Mouse (Mus musculus): ENCODE data around the gene Bcl2l11. TPM values are rescaled to one million over a fixed set of nuclear protein-coding genes. Genes with fewer than 3 reads are reported as not detected.

Gene Bcl2l11
- total and polyA plus RNA-seq, 3 experiments, result 2.3 to 6.3 TPM; not detected in 1

- no peak overlapping the region for H3K4me3 ChIP-seq (ENCODE audit: control insufficient read depth in 1 of 2, insufficient read depth in 1 of 2, low read depth in 2 of 2, low read length in 2 of 2)
- DNase-seq (ENCODE audit: low read depth, low spot score), result no peak
- H3K4me1 ChIP-seq (ENCODE audit: control insufficient read depth in 1 of 2, insufficient read depth in 2 of 2, low read length in 2 of 2), result peaks cover 2 to 5% of the 10 kb centered on the region in 2 experiments; a peak in 1 of 4 replicates
- H3K9me3 ChIP-seq (replicated peaks; ENCODE audit: insufficient read depth, low read length), result no peaks in the 10 kb centered on the region
- no peaks in the 10 kb centered on the region for H3K27me3 ChIP-seq (ENCODE audit: control insufficient read depth in 1 of 2, insufficient read depth in 2 of 2, low read length in 2 of 2)
- peaks cover 0 to 2% of the 10 kb centered on the region in 2 experiments; a peak in 1 of 4 replicates for H3K36me3 ChIP-seq (ENCODE audit: control insufficient read depth in 1 of 2, insufficient read depth in 2 of 2, low read length in 2 of 2)
- no peaks in the 10 kb centered on the region for H3K79me2 ChIP-seq (ENCODE audit: control insufficient read depth, insufficient read depth, low read length, poor library complexity)
- H3K9ac ChIP-seq (ENCODE audit: control insufficient read depth, low read depth, low read length, poor library complexity, severe bottlenecking), result no peak overlapping the region
- H3K27ac ChIP-seq (ENCODE audit: control insufficient read depth, low read depth, low read length), result no peak overlapping the region
- no peak for TF ChIP-seq BHLHE40 (IDR thresholded peaks at IDR 0.05; ENCODE audit: borderline replicate concordance, low read depth, low read length)
- TF ChIP-seq USF2 (IDR thresholded peaks at IDR 0.05; ENCODE audit: borderline replicate concordance in 1 of 2, insufficient read depth in 1 of 2, low read depth in 1 of 2, low read length in 2 of 2), result no peak
- no peak for TF ChIP-seq MAX (IDR thresholded peaks at IDR 0.05; ENCODE audit: low read length)
- no peak for TF ChIP-seq JUND (IDR thresholded peaks at IDR 0.05; ENCODE audit: low read depth, low read length)
Observed at GRCm38 (mm10) chr2:128193411-128193810, 67.6 kb downstream of the Bcl2l11 start.

GRCm38 (mm10) chr2:128197379-128197778 is 71.5 kb downstream of the Bcl2l11 start:
- Histone ChIP-seq H3K27ac (ENCODE audit: control insufficient read depth, low read depth, low read length) (no peak overlapping the region), H3K9me3 (replicated peaks; ENCODE audit: insufficient read depth, low read length) (no peaks in the 10 kb centered on the region), H3K4me3 (ENCODE audit: control insufficient read depth in 1 of 2, insufficient read depth in 1 of 2, low read depth in 2 of 2, low read length in 2 of 2) (no peak overlapping the region), H3K9ac (ENCODE audit: control insufficient read depth, low read depth, low read length, poor library complexity, severe bottlenecking) (no peak overlapping the region), H3K4me1 (ENCODE audit: control insufficient read depth in 1 of 2, insufficient read depth in 2 of 2, low read length in 2 of 2) (no peaks in the 10 kb centered on the region), H3K36me3 (ENCODE audit: control insufficient read depth in 1 of 2, insufficient read depth in 2 of 2, low read length in 2 of 2) (no peaks in the 10 kb centered on the region), H3K79me2 (ENCODE audit: control insufficient read depth, insufficient read depth, low read length, poor library complexity) (no peaks in the 10 kb centered on the region), H3K27me3 (ENCODE audit: control insufficient read depth in 1 of 2, insufficient read depth in 2 of 2, low read length in 2 of 2) (no peaks in the 10 kb centered on the region; a peak in 1 of 4 replicates)
- no peak for DNase-seq (ENCODE audit: low read depth, low spot score)
- TF ChIP-seq ELF1 (IDR thresholded peaks at IDR 0.05; ENCODE audit: low read depth, low read length) (no peak), MAZ (IDR thresholded peaks at IDR 0.05; ENCODE audit: low read depth, low read length) (no peak), NRF1 (IDR thresholded peaks at IDR 0.05; ENCODE audit: insufficient read depth, low read depth, low read length, poor library complexity, severe bottlenecking) (no peak)

GRCm38 (mm10) chr2:128203147-128203546 is 77.3 kb downstream of the Bcl2l11 start:
- Histone ChIP-seq H3K4me1 (ENCODE audit: control insufficient read depth in 1 of 2, insufficient read depth in 2 of 2, low read length in 2 of 2) (peaks cover 6 to 14% of the 10 kb centered on the region in 2 experiments), H3K9me3 (replicated peaks; ENCODE audit: insufficient read depth, low read length) (no peaks in the 10 kb centered on the region), H3K4me3 (ENCODE audit: control insufficient read depth in 1 of 2, insufficient read depth in 1 of 2, low read depth in 2 of 2, low read length in 2 of 2) (no peak overlapping the region; a peak in 1 of 4 replicates), H3K27ac (ENCODE audit: control insufficient read depth, low read depth, low read length) (peak overlapping the region; percentile 60), H3K36me3 (ENCODE audit: control insufficient read depth in 1 of 2, insufficient read depth in 2 of 2, low read length in 2 of 2) (peaks cover 0 to 16% of the 10 kb centered on the region in 2 experiments; a peak in 2 of 4 replicates), H3K79me2 (ENCODE audit: control insufficient read depth, insufficient read depth, low read length, poor library complexity) (no peaks in the 10 kb centered on the region), H3K9ac (ENCODE audit: control insufficient read depth, low read depth, low read length, poor library complexity, severe bottlenecking) (no peak overlapping the region), H3K27me3 (ENCODE audit: control insufficient read depth in 1 of 2, insufficient read depth in 2 of 2, low read length in 2 of 2) (no peaks in the 10 kb centered on the region; a peak in 1 of 4 replicates)
- peak; percentile 50; the same call in 1 of the 2 replicates for TF ChIP-seq ELF1 (IDR thresholded peaks at IDR 0.05; ENCODE audit: low read depth, low read length)
- no peak for TF ChIP-seq BHLHE40 (IDR thresholded peaks at IDR 0.05; ENCODE audit: borderline replicate concordance, low read depth, low read length)
- TF ChIP-seq HCFC1 (IDR thresholded peaks at IDR 0.05; ENCODE audit: low read depth, low read length), result no peak
- TF ChIP-seq ZKSCAN1 (IDR thresholded peaks at IDR 0.05; ENCODE audit: low read depth, low read length), result no peak
- TF ChIP-seq MXI1 (IDR thresholded peaks at IDR 0.05; ENCODE audit: low read depth, low read length), result no peak
- no peak for TF ChIP-seq MAZ (IDR thresholded peaks at IDR 0.05; ENCODE audit: low read depth, low read length)
- no peak for TF ChIP-seq TAL1 (IDR thresholded peaks at IDR 0.05; ENCODE audit: low read length)
- no peak for TF ChIP-seq ZC3H11A (IDR thresholded peaks at IDR 0.05; ENCODE audit: low read depth, low read length)
- TF ChIP-seq ZNF384 (IDR thresholded peaks at IDR 0.05; ENCODE audit: low read depth, low read length), result peak; percentile 69
- TF ChIP-seq MYB (IDR thresholded peaks at IDR 0.05; ENCODE audit: low read depth, low read length), result no peak
- no peak for TF ChIP-seq MYC (IDR thresholded peaks at IDR 0.05; ENCODE audit: low read depth, low read length)
- TF ChIP-seq USF2 (IDR thresholded peaks at IDR 0.05; ENCODE audit: borderline replicate concordance in 1 of 2, insufficient read depth in 1 of 2, low read depth in 1 of 2, low read length in 2 of 2), result no peak
- TF ChIP-seq NRF1 (IDR thresholded peaks at IDR 0.05; ENCODE audit: insufficient read depth, low read depth, low read length, poor library complexity, severe bottlenecking), result no peak
- no peak for TF ChIP-seq ETS1 (IDR thresholded peaks at IDR 0.05; ENCODE audit: low read depth, low read length)
- TF ChIP-seq MAFK (IDR thresholded peaks at IDR 0.05; ENCODE audit: borderline replicate concordance, low read depth, low read length), result no peak
- peak; percentile 43 for DNase-seq (ENCODE audit: low read depth, low spot score)
